Mouse (Mus musculus): Measurements from ENCODE around the gene Gm10772.
"Not testable (repeated sequence)": the region's sequence is repeated elsewhere in the genome, so short reads cannot be mapped to it uniquely, and the experiment has no call there.

- TF ChIP-seq CTCF, EP300 (IDR thresholded peaks at IDR 0.05): not testable (repeated sequence)
Observed at GRCm38 (mm10) chr13:66263914-66264313, 36.5 kb upstream of the Gm10772 start.

Measured in lung, postnatal 0 days (tissue).